Mouse (Mus musculus) liver, embryonic 16.5 days (tissue): Measurements from ENCODE around the gene Bend6. TPM values are rescaled to one million over a fixed set of nuclear protein-coding genes. Genes with fewer than 3 reads are reported as not detected.

ENCODE experiments used
- ATAC-seq: fragments of 200-750 bp; cut with Nextera tagmentation; 2 replicates; pipeline ENCODE4 v1.8.0; 2017; ENCODE audit warnings: low read depth, mild to moderate bottlenecking, moderate number of reproducible peaks, moderate library complexity
- H3K27ac ChIP-seq: fragments of 300-500 bp; sonication (generic); 2 replicates; pipeline ENCODE4 v1.5.1; 2014; ENCODE audit warnings: mild to moderate bottlenecking, low read length
- H3K27me3 ChIP-seq: fragments of 300-500 bp; sonication (generic); 2 replicates; pipeline ENCODE4 v1.6.1; 2014; ENCODE audit warnings: low read depth, low read length, mixed read lengths; ENCODE audit not compliant: control insufficient read depth, insufficient read depth
- H3K36me3 ChIP-seq: fragments of 300-500 bp; sonication (generic); 2 replicates; pipeline ENCODE4 v1.6.1; 2014; ENCODE audit warnings: mild to moderate bottlenecking; ENCODE audit not compliant: control insufficient read depth, insufficient read depth
- H3K4me1 ChIP-seq: fragments of 300-500 bp; sonication (generic); 2 replicates; pipeline ENCODE4 v1.6.1; 2014; ENCODE audit warnings: low read depth, low read length, mixed read lengths; ENCODE audit not compliant: control insufficient read depth
- H3K4me2 ChIP-seq: fragments of 300-500 bp; sonication (generic); 2 replicates; pipeline ENCODE4 v1.6.1; 2014; ENCODE audit warnings: low read depth, low read length, mixed read lengths
- H3K4me3 ChIP-seq: fragments of 300-500 bp; sonication (generic); 2 replicates; pipeline ENCODE4 v1.5.1; 2014; ENCODE audit warnings: low read depth, mild to moderate bottlenecking, low read length
- H3K9ac ChIP-seq: fragments of 300-500 bp; sonication (generic); 2 replicates; pipeline ENCODE4 v1.6.1; 2014; ENCODE audit warnings: low read depth, low read length
- H3K9me3 ChIP-seq: fragments of 300-500 bp; sonication (generic); replicated peaks from 2 replicates; pipeline ENCODE4 v1.6.1; 2016; ENCODE audit warnings: low read length; ENCODE audit not compliant: control insufficient read depth
- WGBS: fragments of 180-500 bp; shearing (Covaris S2); extraction: QIAGEN DNeasy Blood & Tissue Kit; methylation state at CpG from one replicate; pipeline ENCODE4 v1.1.7; 2014; ENCODE audit not compliant: insufficient replicate concordance; 5-methylcytosine and 5-hydroxymethylcytosine counted together
- polyA plus RNA-seq: library from polyadenylated mRNA; unstranded; fragments of >200 nt; fragmentation: Nextera tagmentation; extraction: Ambion mirVana; gene quantifications from 2 replicates; pipeline ENCODE4 v1.2.1, GENCODE M21; 2015

Bend6 gene
- polyA plus RNA-seq, 1 experiment from 2014 or later, result 0.44 TPM

DNA sequence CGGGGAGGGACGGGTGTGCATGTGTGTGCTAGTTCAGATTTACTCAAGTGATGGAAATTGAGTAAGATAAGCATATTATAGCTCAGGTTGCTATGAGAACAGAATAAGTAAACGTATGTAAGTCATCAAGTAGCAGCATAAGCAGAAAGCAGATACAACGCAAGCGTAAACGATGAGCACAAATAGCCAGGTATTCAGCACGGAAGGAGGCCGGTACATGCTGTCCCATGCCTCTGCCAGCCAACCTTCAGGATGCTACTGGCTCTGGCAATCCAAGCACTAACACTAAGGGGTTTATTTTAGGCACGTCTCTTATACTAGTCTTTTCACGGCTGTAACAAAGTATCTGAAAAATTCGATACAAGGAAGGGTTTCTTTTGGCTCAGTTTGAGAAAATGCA, 10.2 kb downstream of the Bend6 start:
- Histone ChIP-seq H3K4me1 (no peaks in the 10 kb centered on the region), H3K27ac (no peak overlapping the region), H3K4me3 (no peak overlapping the region), H3K36me3 (no peaks in the 10 kb centered on the region), H3K9ac (no peak overlapping the region), H3K4me2 (no peak overlapping the region), H3K9me3 (no peaks in the 10 kb centered on the region), H3K27me3 (no peaks in the 10 kb centered on the region)
- WGBS, result 67% methylated on average over 11 of the region's 11 CpGs
- ATAC-seq, result no peak

DNA sequence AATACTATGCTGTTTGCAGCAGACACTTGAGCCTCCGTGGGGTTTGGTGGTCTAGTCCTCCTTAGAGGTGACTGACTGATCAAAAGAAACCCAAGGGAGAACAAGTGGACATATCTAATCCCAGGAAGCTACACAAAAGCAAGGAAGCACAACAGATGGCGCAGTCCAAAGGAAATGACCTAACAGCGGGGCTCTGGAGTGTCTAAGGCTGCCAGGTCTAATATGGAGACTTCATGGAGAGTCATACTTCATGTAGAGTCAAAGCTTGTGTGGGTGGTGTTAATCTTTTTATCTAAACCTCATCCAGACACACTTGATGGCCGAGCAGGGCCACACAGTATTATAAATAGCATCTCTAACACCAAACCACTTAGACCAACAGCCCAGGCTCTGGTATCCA, 10.9 kb downstream of the Bend6 start:
- Histone ChIP-seq H3K36me3 (no peaks in the 10 kb centered on the region), H3K4me2 (no peak overlapping the region), H3K4me3 (no peak overlapping the region), H3K9me3 (no peaks in the 10 kb centered on the region), H3K4me1 (no peaks in the 10 kb centered on the region), H3K27ac (no peak overlapping the region), H3K9ac (no peak overlapping the region), H3K27me3 (no peaks in the 10 kb centered on the region)
- no peak for ATAC-seq
- WGBS, result 54% methylated on average over 4 of the region's 4 CpGs

DNA sequence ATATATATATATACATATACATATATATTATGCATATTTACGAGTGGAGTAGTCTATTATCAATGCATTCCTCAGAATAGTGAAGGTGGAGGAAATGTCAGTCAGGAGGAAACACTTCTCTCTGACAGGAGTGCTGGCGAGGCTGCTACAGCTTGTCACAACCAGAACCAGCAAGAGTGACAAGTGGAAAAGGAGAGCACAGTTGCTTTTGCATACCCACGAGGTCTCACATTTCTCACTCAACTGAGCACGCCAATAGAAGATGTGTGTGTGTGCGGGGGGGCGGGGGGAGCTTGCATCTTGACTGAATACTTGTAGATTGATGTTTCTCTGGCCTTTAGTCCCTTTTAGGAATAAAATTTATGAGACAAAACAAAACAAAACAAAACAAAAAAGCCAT, 11.5 kb downstream of the Bend6 start:
- H3K9ac ChIP-seq, result no peak overlapping the region
- no peak for ATAC-seq
- H3K27ac ChIP-seq, result no peak overlapping the region
- H3K27me3 ChIP-seq, result no peaks in the 10 kb centered on the region
- no peaks in the 10 kb centered on the region for H3K9me3 ChIP-seq
- H3K36me3 ChIP-seq, result no peaks in the 10 kb centered on the region
- no peak overlapping the region for H3K4me3 ChIP-seq
- H3K4me1 ChIP-seq, result no peaks in the 10 kb centered on the region
- WGBS, result 59% methylated on average over 6 of the region's 6 CpGs
- H3K4me2 ChIP-seq, result no peak overlapping the region

DNA sequence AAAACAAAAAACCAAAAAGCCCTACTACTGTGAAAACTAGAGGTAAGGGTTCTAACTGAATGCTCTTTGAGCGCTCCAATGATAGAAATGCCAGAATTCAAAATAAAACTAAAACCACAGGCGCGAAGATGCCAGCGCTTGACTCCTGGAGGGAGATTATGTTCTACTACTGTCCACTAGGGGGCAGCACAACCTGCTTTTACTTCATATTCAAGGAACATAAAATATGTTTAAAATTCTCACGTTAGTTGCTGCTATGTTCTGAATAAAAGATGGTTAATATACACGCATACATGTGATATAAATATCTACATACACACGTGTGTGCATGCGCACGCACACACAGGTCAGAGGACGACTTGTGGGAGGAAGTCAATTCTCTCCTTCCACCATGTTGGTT, 14.8 kb downstream of the Bend6 start:
- no peaks in the 10 kb centered on the region for H3K36me3 ChIP-seq
- WGBS, result 51% methylated on average over 10 of the region's 10 CpGs
- no peak overlapping the region for H3K27ac ChIP-seq
- no peaks in the 10 kb centered on the region for H3K9me3 ChIP-seq
- H3K4me1 ChIP-seq, result no peaks in the 10 kb centered on the region
- no peaks in the 10 kb centered on the region for H3K27me3 ChIP-seq
- ATAC-seq, result no peak
- H3K4me3 ChIP-seq, result no peak overlapping the region
- no peak overlapping the region for H3K4me2 ChIP-seq
- H3K9ac ChIP-seq, result no peak overlapping the region

DNA sequence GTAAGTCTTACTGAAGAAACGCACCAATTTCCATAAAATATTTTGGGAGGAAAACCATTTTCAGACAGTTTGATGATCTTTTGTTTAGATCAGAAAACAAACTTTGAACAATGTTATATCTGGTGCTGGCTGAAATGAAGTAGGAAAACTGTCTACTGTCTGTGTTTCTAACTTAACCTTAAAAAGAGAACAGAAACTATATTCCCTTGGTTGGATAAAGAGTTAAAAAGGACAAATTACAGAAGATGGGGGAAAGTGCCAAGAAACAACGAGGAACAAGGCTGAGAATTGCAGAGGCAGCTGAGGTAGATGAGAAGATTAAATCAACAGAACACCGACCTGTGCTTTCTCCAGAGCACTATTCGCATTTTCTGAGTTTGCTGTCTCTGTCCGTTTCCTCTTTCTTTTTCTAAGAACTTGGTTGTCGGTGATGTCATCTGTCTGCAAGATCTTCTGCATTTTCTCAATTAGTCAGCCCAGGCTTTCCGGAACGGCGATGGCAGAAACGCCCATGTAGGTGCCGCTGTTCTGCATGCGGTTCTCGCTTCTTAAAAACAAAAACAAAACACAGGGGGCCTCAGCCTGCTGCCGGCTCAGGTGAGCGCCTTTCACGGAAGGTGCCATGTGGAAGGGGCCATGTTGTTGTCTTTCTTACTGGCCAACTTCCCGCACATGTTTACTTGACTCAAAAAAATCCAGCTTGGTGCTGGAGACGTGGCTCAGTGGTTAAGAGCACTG, 24.3 kb downstream of the Bend6 start:
- Histone ChIP-seq H3K36me3 (no peaks in the 10 kb centered on the region), H3K4me3 (peak overlapping the region; percentile 21; the same call in 1 of the 2 replicates), H3K27me3 (no peaks in the 10 kb centered on the region), H3K4me1 (no peaks in the 10 kb centered on the region), H3K4me2 (peak overlapping the region; percentile 30), H3K9ac (no peak overlapping the region), H3K27ac (no peak overlapping the region), H3K9me3 (no peaks in the 10 kb centered on the region)
- WGBS, result 6% methylated on average over 18 of the region's 18 CpGs
- ATAC-seq, result no peak

DNA sequence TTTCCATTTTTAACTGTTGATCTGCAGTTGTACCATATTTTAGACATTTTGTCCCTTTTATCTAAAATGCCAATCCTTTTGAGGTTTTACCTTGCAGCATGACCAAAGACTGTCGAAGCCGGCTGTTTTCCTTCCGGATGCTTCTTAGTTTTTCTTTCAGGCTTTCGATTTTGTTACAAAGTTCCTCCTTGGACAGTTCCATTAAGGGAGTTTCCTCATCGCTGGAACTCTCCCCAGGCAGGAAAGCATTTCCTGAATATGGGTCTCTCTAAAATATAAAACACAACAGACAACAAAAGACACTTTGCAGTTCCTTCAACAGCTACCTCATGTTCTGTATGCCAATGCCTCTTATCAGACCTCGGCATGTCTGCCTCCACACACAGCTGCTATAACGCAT, 29.4 kb downstream of the Bend6 start:
- H3K9ac ChIP-seq, result no peak overlapping the region
- H3K4me2 ChIP-seq, result no peak overlapping the region
- H3K27ac ChIP-seq, result no peak overlapping the region
- 59% methylated on average over 7 of the region's 7 CpGs for WGBS
- no peaks in the 10 kb centered on the region for H3K36me3 ChIP-seq
- H3K4me3 ChIP-seq, result no peak overlapping the region
- ATAC-seq, result no peak
- no peaks in the 10 kb centered on the region for H3K4me1 ChIP-seq
- H3K9me3 ChIP-seq, result no peaks in the 10 kb centered on the region
- H3K27me3 ChIP-seq, result no peaks in the 10 kb centered on the region

DNA sequence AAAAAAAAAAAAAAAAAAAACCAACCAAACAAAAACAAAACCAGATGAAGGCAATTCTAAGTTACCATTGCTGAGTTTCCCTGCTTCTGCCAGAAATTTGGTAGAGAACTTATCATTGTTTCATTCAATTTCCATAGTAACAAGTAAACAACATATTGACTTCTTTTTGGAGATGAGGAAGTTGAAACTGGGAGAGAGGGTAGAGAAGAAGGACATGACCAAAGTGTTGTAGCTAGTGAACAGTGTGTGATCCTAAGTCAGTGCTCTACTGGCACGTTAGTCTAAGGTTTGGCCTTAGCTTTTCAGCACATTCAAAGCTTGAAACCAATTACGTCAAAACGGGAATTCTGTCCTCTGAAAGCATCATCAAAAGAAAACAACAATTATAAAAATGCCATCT, 31.2 kb downstream of the Bend6 start:
- no peaks in the 10 kb centered on the region for H3K36me3 ChIP-seq
- H3K27ac ChIP-seq, result no peak overlapping the region
- H3K9ac ChIP-seq, result no peak overlapping the region
- no peak overlapping the region for H3K4me3 ChIP-seq
- WGBS, result 58% methylated on average over 3 of the region's 3 CpGs
- H3K4me2 ChIP-seq, result no peak overlapping the region
- no peaks in the 10 kb centered on the region for H3K27me3 ChIP-seq
- ATAC-seq, result no peak
- no peaks in the 10 kb centered on the region for H3K9me3 ChIP-seq
- H3K4me1 ChIP-seq, result no peaks in the 10 kb centered on the region

DNA sequence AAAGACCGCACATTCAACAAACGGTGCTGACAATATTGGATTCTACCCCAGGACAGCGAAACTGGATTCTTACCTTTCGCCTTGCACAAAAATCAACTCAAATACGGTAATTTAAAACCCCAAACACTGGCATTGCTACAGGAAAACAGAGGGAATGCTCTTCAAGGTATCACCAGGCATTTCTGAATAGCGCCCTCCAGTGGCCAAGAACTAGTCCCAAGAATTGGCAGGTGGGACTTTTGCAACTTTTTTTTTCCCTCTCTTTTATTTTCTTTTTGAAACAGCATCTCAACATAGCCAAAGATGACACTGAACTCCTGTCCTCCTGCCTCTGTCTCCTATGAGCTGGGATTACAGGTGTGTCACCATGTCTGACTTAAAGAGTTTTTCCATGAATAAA, 31.9 kb downstream of the Bend6 start:
- H3K27ac ChIP-seq, result no peak overlapping the region
- H3K9me3 ChIP-seq, result no peaks in the 10 kb centered on the region
- no peaks in the 10 kb centered on the region for H3K4me1 ChIP-seq
- no peak for ATAC-seq
- H3K27me3 ChIP-seq, result no peaks in the 10 kb centered on the region
- no peak overlapping the region for H3K4me3 ChIP-seq
- H3K9ac ChIP-seq, result no peak overlapping the region
- no peaks in the 10 kb centered on the region for H3K36me3 ChIP-seq
- H3K4me2 ChIP-seq, result no peak overlapping the region
- 46% methylated on average over 6 of the region's 6 CpGs for WGBS

DNA sequence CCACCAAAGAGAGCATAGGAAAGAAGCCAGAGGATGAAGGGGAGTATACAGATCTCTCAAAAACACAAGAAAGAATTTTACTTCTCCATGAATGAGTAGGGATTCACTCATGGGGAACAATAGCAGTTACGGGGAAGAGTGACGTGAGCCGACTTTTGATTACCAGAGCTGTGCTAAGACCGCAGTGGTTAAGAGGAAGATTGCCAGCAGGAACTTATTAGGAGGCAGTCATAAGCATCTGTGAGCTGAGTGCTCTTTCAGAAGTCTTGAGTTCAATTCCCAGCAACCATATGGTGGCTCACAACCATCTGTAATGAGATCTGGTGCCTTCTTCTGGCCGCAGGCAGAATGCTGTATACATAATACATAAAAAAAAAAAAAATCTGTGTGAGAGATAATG, 34.1 kb downstream of the Bend6 start:
- no peaks in the 10 kb centered on the region for H3K4me1 ChIP-seq
- H3K27me3 ChIP-seq, result no peaks in the 10 kb centered on the region
- WGBS, result 74% methylated on average over 5 of the region's 5 CpGs
- no peak overlapping the region for H3K4me2 ChIP-seq
- H3K27ac ChIP-seq, result no peak overlapping the region
- ATAC-seq, result no peak
- no peaks in the 10 kb centered on the region for H3K36me3 ChIP-seq
- no peak overlapping the region for H3K4me3 ChIP-seq
- no peaks in the 10 kb centered on the region for H3K9me3 ChIP-seq
- no peak overlapping the region for H3K9ac ChIP-seq
